Mouse (Mus musculus): Measurements from ENCODE around the gene Smcr8.

Gene Smcr8

GRCm38 (mm10) chr11:60776829-60777740, at the start of gene Smcr8, which contains the start of gene Top3a:
Gene Smcr8 (plus strand): TSS chr11:60777524.
Gene Top3a (minus strand): TSS chr11:60777365.
- DNase-seq (ENCODE audit: low read depth, low spot score), result peak; percentile 96

- peak; percentile 90 for DNase-seq (ENCODE audit: low read depth, low spot score)
These were observed 49.0 kb upstream of the Smcr8 start, which contains the start of gene Mief2 for GRCm38 (mm10) chr11:60728260-60728761. Gene Mief2 (plus strand): TSS chr11:60728398.

GRCm38 (mm10) chr11:60729217-60729641, 48.1 kb upstream of the Smcr8 start:
- no peak for DNase-seq (ENCODE audit: low read depth, low spot score)

DNA sequence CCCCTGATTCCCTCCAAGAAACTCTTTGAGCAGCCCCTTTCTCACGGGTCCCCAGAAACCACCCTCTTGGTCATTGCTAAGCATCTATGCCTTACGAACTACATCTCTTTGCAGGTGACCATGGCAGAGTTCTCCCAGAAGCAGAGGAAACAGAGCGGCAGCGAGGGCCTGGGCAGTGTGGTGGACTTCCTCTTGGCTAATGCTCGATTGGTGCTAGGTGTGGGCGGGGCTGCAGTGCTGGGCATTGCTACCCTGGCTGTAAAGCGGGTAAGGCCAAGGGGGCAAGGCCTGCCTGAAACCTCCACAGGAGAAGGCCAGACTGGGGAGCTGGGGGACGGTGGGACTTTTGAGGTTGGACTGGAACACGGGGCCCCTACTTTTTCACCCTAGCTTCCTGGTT, 47.2 kb upstream of the Smcr8 start:
- no peak for DNase-seq (ENCODE audit: low read depth, low spot score)

- DNase-seq (ENCODE audit: low read depth, low spot score), result no peak
These were observed 46.1 kb upstream of the Smcr8 start for GRCm38 (mm10) chr11:60731251-60731650.

DNA sequence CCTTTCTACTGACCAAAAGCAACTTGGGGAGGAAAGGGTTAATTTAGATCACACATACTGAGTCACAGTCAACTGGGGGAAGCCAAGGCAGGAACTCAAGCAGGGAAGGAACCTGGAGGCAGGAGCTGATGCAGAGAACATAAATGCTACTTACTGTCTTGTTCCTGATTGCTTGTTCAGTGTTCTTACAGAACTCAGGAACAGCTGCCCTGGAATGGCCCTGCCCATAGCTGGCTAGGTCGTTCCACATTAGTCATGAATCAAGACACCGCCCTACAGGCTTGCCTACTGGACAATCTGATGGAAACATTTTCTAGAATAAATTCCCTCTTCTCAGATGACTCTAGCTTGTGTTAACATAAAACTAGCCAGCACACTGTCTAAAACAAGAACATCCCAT, 43.1 kb upstream of the Smcr8 start:
- no peak for DNase-seq (ENCODE audit: low read depth, low spot score)

- DNase-seq (ENCODE audit: low read depth, low spot score), result no peak
These were observed 42.1 kb upstream of the Smcr8 start for GRCm38 (mm10) chr11:60735191-60735590.

DNA sequence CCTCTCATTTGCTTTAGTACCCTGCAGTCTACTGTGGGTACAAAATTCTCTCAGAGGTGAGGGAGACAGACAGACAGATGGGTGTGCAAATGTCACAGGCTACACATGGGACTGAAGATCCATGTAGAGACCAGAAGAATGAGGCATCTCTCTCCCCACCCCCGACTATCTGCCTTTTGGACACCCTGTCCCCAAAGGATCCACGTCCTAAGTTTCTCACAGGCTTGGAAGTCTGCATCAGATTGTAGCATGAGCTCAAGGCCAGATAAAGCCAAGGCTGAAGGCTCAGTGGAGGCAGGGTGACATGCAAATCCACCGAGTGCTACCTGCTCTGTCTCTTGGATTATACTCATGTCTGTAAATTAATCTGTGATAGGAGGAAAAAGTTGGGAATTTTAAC, 40.8 kb upstream of the Smcr8 start:
- no peak for DNase-seq (ENCODE audit: low read depth, low spot score)

- DNase-seq (ENCODE audit: low read depth, low spot score), result no peak
These were observed 39.9 kb upstream of the Smcr8 start for GRCm38 (mm10) chr11:60737450-60737849.

GRCm38 (mm10) chr11:60740321-60740720, 37.0 kb upstream of the Smcr8 start:
- peak; percentile 39 for DNase-seq (ENCODE audit: low read depth, low spot score)

GRCm38 (mm10) chr11:60755570-60755969, 21.8 kb upstream of the Smcr8 start:
- DNase-seq (ENCODE audit: low read depth, low spot score), result no peak

DNA sequence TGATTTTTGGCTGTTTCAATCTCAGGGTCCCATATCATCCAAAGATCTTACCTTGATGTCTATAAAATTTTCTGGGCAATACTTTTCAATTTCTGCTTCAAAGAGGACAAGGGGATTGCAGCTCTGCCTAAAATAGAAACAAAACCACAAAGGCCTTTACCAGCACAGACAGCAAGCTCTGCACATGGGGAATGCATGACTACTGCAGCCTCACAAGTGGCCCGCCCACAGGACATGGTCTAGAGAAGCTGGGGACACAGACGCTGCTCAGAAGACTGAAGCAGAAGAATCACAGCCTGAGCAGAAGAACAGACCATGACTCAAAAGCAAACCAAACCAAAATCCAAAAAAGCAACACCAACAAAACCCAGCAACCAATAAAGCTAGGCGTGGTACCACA, 15.6 kb upstream of the Smcr8 start:
- DNase-seq (ENCODE audit: low read depth, low spot score), result no peak

DNA sequence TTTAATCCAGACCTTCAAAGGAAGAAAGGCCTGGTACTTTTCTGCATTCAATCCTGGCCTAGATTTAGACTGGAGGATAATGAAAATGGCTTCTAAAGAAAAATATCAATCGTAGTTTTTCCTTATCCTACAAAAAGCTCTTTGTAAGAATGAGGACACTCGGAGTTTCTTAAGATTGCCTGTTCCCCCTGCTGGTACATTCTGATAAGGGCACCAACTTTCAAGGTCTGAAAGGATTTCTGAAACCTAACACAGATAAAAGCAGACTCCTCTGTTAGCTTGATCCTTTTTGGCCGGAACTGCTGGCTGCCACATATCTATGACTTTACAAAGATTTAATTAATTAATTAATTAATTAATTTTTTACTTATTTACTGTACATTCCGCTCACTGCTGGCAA, 10.4 kb upstream of the Smcr8 start:
- DNase-seq (ENCODE audit: low read depth, low spot score), result no peak

DNA sequence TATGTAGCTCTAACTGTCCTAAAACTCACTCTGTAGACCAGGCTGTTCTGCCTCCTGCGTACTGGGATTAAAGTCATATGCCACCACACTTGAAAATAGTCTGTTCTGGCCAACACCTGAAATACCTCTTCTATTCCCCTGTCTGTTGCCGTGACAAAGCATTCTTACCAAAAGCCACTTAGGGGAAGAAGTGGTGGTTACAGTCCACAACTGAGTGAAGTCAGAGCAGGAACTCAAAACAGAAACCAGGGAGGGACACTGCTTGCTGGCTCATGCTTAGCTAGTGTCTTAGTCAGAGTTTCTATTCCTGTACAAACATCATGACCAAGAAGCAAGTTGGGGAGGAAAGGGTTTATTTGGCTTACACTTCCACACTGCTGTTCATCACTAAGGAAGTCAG, 8.0 kb upstream of the Smcr8 start:
- DNase-seq (ENCODE audit: low read depth, low spot score), result no peak

GRCm38 (mm10) chr11:60770776-60771175, 6.5 kb upstream of the Smcr8 start:
- DNase-seq (ENCODE audit: low read depth, low spot score), result no peak

DNA sequence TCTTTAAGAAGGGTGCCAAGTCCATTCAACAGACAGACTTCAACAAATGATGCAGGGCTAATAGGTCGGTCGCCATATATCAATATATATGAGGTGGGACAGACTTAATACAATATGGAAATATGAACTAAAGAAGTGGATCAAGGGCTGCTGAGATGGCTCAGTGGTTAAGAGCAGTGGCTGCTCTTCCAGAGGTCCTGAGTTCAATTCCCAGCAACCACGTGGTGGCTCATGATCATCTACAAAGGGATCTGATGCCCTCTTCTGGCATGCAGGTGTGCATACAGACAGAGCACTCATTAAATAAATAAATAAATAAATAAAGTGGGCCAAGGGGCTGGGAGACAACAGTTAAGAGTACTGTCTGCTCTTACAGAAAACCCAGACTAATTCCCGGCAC, 5.2 kb upstream of the Smcr8 start:
- no peak for DNase-seq (ENCODE audit: low read depth, low spot score)

DNA sequence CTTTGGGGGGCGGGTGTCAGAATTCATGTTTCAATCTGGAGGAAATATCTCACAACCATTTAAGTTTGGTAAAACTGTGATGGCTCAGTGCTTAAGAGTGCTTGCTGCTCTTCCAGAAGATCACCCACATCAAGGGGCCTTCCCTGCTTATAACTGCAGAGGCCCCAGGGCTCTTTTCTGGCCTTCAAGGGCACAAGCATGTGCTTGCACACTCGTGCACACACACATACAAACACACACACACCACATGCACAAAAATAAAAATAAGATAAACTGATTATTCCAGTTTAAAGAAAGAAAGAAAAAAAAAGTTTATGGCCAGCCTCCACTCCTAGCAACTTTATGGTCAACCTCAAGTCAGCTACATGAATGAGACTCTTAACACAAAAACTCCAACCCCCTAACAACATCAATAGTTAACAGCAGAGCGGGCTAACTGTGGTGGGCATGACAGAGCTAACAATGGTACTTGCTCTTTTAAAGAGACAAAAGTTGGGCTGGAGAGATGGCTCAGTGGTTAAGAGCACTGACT, 3.1 kb upstream of the Smcr8 start:
- DNase-seq (ENCODE audit: low read depth, low spot score), result no peak

GRCm38 (mm10) chr11:60774841-60775240, 2.5 kb upstream of the Smcr8 start:
- no peak for DNase-seq (ENCODE audit: low read depth, low spot score)

DNA sequence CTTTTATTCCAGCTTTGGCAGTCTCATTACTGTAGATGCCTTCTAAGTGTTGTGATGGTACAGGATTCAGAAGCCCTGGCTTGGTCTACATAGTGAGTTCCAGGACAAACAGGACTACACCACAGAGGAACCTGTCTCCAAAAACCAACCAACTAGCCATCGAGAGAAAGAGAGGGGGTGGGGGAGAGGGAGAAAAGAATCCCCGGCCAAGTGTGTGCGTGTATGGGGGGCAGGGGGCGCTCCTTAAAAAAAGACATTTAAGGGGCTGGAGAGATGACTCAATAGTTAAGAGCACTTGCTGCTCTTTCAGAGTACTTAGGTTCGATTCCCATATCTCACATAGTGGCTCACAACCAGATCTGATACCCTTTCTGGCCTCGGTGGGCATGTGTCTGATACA, 1.7 kb upstream of the Smcr8 start:
- no peak for DNase-seq (ENCODE audit: low read depth, low spot score)

GRCm38 (mm10) chr11:60776107-60776828, 1.1 kb upstream of the Smcr8 start:
- DNase-seq (ENCODE audit: low read depth, low spot score), result no peak

GRCm38 (mm10) chr11:60777801-60778370, 562 bp downstream of the Smcr8 start:
- no peak for DNase-seq (ENCODE audit: low read depth, low spot score)

GRCm38 (mm10) chr11:60779673-60780189, 2.4 kb downstream of the Smcr8 start:
- DNase-seq (ENCODE audit: low read depth, low spot score), result no peak

Measured in WW6 (cell line).